Mouse (Mus musculus) gastrocnemius, postnatal 25 days (tissue): Measurements from ENCODE around the gene Mbd4. TPM values are rescaled to one million over a fixed set of nuclear protein-coding genes. Genes with fewer than 3 reads are reported as not detected.

Experiments
- DNase-seq: peaks from one replicate; pipeline ENCODE4 v3.0.0; 2022
- total RNA-seq, 2 experiments: library from RNA; stranded (reverse); gene quantifications; 1 replicate in 1 of 2; 2 replicates in 1 of 2; pipeline ENCODE4 v1.2.3; 2021

Gene Mbd4
- total RNA-seq, 2 experiments from 2014 or later, result 0.82 to 0.94 TPM

GRCm38 (mm10) chr6:115808488-115809231 is 44.5 kb downstream of the Mbd4 start, which contains the start of gene Rpl32:
Rpl32 (minus strand) TSS chr6:115808747.
- DNase-seq, result peak; percentile 81

- no peak for DNase-seq
Measured at GRCm38 (mm10) chr6:115808196-115808487, 45.0 kb downstream of the Mbd4 start.

- no peak for DNase-seq
Measured at GRCm38 (mm10) chr6:115807464-115808195, 45.5 kb downstream of the Mbd4 start.

- no peak for DNase-seq
Measured at GRCm38 (mm10) chr6:115804432-115805192, 48.6 kb downstream of the Mbd4 start.

- peak; percentile 41 for DNase-seq
Measured at GRCm38 (mm10) chr6:115803541-115804382, 49.4 kb downstream of the Mbd4 start.

- DNase-seq, result no peak
Measured at GRCm38 (mm10) chr6:115801811-115802210, 51.4 kb downstream of the Mbd4 start.

GRCm38 (mm10) chr6:115792691-115793215 is 60.4 kb downstream of the Mbd4 start:
- no peak for DNase-seq

- DNase-seq, result peak; percentile 71
Measured at GRCm38 (mm10) chr6:115791842-115792686, 61.1 kb downstream of the Mbd4 start.

GRCm38 (mm10) chr6:115791016-115791415 is 62.2 kb downstream of the Mbd4 start:
- peak; percentile 53 for DNase-seq

Other genes with a start within 250 kb of the Mbd4 start
- 100 to 1,000 TPM; 105 to 129 TPM for gene Raf1, start 176.7 kb downstream of the Mbd4 start, total RNA-seq
- under 1 TPM; 0.35 to 0.43 TPM for gene Tmem40, start 91.0 kb downstream of the Mbd4 start, total RNA-seq
- 10 to 100 TPM; 61.9 to 64.2 TPM for gene Cand2, start 78.8 kb downstream of the Mbd4 start, total RNA-seq
- gene Rpl32, start 44.6 kb downstream of the Mbd4 start, total RNA-seq, result 100 to 1,000 TPM; 536 to 577 TPM
- under 1 TPM in 1 of 2 experiments, not detected in 1; 0.24 TPM for gene Efcab12, start 15.0 kb downstream of the Mbd4 start, total RNA-seq
- gene Ift122, start 99 bp upstream of the Mbd4 start, total RNA-seq, result 1 to 10 TPM; 5.3 to 7.6 TPM
- gene Rho, start 78.4 kb upstream of the Mbd4 start, total RNA-seq, result under 1 TPM in 1 of 2 experiments, not detected in 1; 0.20 TPM
- not detected for gene H1foo, start 91.6 kb upstream of the Mbd4 start, total RNA-seq
- 10 to 100 TPM; 25.7 TPM for gene Plxnd1, start 141.6 kb upstream of the Mbd4 start, total RNA-seq